Mouse (Mus musculus) retina, postnatal 7 days (tissue): ENCODE measurements around the gene Hecw2.

Experiments
- DNase-seq: peaks from one replicate; pipeline ENCODE4 v3.0.0-alpha.2; 2012; ENCODE audit warnings: low read depth, low spot score

Hecw2 gene

DNA sequence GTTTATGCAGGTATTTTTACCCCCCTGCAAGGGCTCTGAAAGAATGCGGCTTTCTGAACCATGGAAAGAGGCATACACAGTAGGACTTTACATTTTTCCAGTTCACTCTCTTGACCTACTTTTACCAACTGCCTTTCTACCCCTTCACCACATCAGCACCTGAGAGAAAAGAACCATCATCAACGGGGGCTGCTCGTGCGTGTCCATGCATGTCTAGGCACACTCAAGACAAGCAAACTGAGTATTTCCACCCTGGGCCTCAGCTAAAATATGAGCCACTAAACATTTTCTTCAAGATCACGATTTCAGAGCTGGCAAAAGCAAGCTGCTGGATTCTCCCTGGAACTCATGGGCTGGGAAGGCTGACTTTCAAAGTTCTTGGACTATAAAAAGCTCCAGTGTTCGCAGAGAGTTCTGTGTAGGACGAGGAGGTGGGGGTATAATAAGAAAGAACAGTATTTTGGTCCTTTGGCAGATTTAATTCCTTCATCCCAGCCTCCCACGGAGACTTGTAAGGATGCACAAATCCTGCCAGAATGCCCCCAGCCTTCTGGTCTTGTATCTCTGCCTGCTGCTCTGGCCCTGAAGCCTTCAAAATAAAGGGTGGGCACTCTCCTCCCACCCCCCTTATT lies 76.5 kb downstream of the Hecw2 start:
- no peak for DNase-seq

DNA sequence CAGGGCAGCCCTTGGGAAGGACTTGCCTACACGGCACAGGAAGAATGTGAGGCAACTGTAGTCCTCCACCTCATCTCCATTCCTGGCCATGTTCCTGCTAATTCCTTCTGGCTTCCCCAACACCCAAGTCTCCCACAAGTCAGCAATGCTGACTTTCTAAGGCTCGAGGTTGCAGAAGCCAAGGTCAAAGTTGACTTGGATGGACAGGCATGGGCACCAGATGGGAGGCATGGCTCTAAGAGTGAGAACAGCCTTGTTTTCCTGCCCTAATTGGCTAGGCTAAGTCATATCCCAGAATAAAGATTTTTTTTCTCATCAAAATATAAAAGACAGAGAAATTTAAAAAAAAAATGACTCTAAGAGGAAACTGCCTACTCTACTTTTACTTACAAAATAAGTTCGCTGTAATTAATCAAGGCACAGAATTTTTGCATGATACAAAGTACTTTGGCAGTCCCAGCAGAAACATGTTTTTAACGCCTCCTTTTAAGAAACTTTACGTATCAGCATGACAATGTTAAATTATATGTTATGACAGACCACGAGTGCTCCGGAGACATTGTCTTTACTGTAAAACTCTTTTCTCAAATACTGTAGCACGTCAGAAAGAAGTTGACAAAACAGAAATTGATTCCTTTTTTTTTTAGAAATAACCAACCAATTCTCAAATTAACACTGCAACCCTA lies 83.9 kb downstream of the Hecw2 start:
- DNase-seq, result no peak

DNA sequence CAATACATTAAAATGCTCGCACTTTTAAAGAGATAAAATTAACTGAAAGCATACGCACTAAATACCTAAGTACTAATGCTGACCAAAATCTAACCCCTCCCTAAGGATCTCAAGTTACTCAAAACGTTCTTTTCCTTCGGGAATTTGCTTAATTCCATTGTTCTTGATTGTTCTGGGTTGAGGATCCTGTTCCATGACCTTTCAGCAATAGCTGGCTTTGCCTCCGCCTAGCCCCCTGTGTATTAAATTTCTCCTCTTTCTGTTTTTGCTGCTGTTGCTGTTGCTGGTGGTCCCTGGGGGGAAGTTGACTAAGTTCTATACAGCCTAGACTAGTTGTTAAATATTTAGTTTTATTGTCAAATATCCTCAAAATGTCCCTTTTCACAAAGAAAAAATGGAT lies 85.7 kb downstream of the Hecw2 start:
- DNase-seq, result no peak

DNA sequence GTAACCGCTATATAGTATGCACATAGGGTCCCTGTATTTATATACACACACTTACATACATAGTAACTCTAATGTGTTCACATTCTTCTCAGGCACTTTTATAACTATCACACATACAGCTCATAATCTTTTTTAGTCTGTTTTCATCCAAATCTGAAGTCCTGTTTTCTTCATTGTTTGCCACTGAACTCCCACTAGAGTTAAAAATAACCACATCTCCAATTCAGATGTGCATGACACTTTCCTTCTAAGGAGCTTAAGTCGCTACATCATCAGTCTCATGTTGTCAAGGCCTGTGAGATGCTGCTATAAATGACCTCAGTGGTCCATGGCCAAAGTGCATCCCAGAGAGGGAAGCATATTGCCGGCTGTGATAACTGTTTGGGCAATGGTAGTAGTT lies 88.2 kb downstream of the Hecw2 start:
- DNase-seq, result no peak

DNA sequence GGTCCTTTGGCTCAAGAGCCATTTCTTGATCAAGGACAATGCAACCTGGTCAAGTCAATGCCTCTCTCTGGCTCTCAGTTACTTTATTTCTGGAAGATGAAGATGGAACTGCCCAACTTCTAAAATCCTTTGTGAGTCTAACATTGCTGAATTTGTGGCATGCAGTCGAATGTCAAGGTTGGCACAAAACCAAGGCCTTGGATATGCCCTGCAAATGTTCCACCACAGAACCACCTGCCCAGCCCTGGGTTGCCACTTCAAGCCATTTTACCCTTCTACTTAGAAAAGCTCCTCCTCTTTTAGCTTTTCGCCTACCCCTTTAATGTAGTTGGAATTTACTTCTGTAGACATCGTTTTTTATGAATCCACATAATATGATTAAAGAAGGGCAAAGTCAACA lies 115.3 kb downstream of the Hecw2 start:
- no peak for DNase-seq

DNA sequence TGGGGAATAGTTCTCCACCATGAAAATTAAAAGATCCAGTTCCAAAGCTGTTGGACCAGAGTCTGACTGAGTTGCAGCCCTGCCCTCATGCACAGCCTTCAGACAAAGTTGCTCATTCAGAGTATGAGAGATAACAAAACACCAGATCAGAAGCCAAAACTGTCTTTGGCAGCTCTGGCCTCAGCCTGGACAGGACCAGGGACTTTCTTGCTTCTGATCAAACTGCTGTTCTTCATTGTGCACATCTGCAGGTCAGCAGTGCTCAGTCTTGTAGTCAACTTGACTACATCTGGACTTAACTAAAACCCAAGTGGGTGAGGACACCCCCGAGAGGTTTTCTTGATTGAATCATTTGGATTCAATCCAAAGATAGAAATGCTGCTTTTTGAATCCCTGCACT lies 120.5 kb downstream of the Hecw2 start:
- DNase-seq, result no peak

DNA sequence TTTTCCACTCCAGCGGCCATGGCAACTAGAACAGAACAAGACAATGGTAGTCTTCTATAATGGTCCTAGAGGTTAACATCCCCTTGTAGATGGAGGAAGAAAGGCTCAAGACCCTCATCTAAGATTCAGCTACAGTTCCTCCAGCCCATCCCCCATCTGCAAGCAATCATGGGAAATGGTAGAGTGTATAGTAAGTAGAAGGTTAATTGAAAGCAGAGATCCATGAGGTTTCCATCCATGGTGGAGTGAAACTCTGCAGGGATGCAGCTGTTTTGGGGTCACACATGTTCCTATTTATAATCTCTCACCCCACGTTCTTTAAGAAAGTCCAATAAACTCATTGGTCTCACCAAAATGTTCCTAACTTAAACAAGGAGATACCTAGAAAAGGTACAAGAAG lies 124.8 kb downstream of the Hecw2 start:
- DNase-seq, result no peak

DNA sequence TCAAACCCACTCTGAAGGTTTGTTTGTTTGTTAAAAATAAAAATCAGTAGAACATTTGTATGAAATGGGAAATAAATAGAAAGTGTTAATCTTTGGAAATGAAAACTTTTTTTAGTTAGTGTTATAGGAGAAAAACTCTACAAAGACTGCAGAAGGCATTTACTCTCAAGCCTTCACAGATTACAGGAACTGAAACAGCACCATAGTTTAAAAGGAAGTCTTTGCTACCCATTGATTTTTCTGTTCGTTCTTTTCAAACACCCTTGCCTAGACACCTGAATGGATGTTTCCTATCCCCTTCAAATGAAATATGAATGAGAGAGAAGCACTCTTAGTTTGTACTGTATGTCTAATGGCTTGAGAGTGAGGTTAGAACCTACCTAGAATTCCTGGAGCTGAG lies 126.7 kb downstream of the Hecw2 start:
- DNase-seq, result no peak

DNA sequence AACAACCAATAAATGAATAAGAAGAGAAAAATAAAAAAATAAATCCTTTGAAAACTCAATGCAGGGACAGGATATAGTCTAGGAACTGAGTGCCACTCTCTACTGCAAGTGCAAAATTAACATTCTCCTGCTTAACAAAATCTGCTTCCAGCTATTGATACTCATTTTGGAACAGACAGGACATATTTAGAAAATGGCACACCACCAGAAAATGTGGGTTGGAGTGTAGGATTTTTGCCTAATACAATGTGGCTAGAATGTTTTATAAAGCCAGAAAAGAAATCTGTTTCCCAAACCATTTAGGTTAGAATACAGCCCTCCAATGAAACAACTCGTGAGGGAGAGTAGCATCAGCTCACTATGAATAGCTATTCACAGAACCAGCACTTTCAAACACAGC lies 129.5 kb downstream of the Hecw2 start:
- DNase-seq, result no peak

DNA sequence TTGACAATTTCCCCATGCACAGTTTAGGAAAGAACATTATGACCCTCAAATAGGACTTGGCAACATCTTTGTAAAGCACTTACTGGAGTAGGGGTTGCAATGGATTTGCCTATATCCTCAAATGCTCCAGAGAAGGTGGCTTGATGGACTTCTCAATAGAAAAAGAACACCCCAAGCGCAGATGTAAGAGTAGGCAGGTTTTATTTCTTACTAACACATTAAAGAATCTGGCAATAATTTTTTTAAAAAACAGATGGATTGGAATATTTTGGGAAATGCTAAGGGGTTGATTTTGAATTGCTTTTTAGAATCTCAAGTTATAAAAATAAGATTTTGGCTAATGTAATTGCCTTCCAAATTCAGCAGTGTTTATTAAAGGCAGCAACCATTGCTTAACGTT lies 133.9 kb downstream of the Hecw2 start:
- no peak for DNase-seq

DNA sequence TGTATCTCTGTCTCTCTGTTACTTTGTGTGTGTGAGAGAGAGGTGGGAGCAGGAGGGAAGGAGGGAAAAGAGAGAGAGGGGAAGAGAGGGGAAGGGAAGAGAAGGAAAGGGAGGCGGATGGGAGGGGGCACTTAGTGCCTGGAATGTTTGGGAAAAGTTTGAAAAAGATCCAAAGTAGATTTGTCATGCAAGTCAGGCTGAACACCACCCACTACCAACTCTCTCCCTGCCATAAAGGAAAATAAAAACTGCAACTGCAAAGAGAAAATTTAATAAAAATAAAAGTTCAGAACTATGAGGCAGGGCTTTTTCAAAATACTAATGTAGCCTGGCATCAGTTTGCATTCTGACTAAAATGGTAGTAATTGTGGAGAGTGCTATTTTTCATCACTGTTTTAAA lies 135.2 kb downstream of the Hecw2 start:
- no peak for DNase-seq

DNA sequence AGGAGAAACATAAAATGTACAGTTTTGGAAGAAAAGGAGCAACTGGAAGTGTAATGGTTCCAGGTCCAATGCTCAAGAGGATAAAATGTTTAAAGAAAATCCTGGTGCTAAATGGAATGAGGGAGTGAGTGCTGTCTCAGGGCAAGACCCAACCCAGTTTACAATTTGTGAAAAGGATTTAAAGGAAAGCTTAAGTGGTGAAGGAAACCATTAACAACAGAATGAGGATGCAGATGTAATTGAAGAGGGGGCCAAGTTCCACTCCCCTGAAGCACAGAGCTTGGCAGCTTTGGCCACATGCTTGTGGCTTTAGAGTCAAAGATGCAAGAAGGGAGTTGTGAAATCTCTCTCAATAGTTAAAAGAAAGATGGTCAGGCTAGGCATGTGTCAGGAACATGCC lies 142.2 kb downstream of the Hecw2 start:
- no peak for DNase-seq

DNA sequence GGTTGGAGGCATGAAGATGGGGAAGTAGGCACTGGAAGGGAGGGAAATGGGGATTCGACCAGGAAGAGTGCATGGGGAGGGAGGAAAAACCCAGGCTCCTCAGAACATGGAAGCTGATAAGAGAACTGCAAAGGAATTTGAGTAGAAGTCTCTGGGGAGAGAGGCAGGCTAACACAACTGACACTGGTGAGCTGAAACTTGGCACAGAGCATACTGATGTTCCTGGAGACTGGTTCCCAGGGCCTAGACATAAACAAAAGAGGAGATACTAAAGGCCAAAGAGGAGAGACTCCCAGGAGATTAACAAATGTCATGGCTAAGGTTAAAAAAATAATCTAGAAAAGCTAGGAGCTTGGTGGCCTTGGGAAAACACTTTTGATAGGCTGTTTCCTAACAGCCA lies 148.0 kb downstream of the Hecw2 start:
- DNase-seq, result no peak

DNA sequence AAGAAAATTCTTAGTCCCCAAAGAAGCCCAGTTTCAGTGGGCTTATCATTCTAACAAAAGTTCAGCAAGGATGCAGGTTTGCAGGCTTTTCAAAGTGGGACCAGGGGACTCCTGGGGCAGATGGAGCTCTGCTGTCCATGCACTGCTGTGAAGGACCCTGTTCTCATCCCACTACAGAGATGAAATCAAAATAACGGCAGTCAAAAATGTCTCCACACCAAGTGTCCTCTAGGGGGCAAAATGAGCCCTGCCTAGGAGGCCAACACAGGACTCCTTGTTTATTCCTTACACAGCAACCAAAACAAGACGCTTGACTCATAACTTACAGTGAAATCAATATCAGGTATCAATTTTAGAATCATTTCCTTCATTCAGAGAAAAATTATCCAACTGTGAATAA lies 155.9 kb downstream of the Hecw2 start:
- DNase-seq, result no peak

DNA sequence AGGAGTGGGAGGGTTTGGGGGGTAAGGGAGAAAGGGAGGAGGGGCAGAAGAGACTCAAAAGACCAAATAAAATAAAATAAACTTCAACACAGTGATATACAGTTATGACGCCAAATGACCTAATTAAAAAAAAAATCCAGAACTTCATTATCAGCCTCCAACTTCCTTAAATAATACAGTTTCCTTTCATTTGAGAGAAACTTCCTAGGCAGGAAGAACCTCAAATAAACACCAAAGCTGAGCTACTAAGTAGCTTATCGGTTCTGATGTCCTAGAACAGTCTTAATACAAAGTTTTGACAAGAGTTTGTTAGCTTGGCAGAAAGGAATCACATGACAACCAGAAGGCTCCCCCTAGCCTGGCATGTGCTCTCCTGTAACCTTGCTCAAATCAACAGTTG lies 177.3 kb downstream of the Hecw2 start:
- no peak for DNase-seq

DNA sequence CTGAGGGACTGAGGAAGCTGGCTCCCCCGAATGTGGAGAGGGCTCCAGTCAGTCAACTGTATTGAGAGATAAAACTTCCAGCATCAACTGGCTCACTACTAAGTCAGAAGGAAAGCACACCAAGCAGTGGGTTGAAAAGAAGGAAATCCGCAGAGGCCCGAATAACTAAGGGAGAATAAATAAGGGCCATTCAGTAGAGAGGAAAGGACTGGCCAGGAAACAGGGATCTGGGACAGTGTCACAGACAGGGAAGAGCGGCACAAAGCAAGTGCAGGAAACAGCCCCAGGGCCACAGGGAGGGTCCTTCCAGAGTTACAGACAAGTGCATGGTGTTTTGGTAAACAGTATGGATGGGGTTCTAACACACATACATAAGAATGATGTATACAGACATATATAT lies 179.2 kb downstream of the Hecw2 start:
- DNase-seq, result no peak

DNA sequence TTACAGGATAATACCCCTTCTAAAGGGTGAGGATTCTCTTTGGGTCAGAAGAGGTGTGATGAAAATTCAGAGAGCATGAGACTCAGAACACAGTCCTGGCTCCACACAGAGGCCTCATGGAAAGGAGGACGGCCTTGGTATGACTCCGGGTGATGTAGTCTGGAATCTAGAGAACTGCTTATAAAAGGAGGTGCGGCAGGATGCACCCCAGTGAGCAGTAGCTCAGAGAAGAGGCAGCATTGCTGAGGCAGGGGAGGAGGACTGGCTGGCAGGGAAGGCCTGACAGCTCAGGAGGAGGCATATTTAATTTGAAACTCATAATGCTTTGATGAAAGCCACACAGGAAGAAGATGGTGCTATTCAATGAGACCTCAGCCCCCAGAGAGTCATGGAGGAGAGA lies 182.6 kb downstream of the Hecw2 start:
- no peak for DNase-seq

DNA sequence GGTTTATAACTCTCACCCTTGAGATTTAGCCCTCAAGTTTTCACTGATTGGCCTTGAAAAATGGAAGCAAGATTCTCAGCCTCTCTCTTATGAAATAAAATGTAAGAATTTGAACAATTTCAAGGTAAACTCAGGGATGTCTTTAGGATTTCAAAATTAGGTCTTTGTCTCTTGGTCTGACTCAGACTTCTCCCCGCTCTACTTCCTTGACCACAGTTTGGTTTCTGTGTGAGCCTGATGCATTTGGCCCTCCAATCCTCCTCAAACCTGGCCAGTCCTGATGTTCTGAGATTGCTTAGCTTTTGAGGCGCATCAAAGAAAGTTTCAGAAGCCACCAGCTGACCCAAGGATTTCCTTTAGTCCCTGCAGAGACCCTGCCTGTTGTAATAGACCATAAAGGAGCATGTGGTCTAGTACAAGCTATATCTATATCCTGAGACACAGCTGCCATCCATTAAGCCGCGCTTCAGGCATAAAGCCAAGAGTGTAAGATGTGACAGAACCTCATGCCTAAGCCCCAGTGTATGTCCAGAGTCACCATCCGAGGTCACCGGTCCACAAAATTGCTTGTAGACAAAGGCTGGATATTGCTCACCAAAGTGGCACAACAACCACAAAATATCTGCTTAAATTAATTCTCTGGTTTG lies 185.4 kb downstream of the Hecw2 start:
- DNase-seq, result no peak

DNA sequence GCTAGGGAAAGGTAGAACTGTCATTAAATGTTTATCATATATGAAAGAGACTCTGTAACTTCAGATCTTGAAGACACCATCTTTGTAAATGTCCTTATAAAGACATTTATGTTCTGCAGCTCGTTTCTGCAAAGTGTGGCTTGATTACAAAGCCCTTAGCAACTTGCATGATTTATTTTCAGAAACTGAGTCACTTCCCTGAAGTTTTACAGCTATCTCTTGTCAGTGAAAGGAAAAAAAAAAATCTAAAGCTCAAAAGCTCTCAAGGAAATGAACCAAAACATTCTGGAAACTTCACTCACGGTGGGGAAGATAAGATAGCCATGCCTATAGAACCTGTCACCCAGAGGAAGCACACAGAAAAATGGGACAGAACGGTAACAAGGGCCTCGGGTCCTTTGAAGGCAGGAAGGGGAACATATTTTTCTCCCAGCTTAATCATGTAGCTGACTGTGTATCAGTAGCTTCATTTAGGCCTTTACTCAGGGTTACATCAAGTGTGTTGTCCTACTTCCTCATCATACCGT lies 189.0 kb downstream of the Hecw2 start:
- no peak for DNase-seq

DNA sequence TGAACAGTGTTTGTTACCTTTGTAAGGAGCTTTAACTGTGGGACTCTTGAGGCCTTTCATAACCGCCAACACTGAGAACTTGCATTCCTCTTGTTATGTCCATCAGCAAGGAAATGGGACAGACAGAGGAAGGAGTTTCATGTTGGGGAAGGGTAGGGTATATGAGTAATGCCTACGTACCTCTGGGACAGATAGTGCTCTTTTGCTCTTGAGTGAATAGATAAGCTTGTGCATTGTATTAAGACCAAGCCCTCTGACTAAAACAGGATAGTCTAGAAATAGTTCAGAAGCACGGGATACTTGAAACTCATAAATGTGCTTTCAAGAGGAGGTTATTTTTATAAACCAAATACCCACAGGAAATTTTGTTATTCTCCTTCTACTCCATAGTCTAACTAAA lies 191.7 kb downstream of the Hecw2 start:
- no peak for DNase-seq

DNA sequence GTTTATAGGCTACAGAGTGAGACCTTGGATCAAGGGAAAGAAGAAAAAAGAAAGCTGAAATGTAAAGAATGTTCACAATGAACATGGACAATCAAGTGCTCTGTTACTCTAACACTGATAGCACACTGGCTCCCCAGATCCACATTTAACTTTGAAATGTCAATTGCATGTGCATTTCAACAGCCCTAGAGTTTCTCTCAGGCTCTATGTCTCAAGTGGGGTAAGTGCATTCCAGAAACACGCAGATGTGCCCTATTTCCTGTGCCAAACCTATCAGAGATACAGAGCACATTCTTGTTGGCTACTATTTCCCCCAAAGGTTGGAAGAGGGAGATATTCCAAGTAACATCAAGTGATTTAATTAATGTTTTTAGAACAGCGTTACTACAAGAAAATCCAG lies 192.9 kb downstream of the Hecw2 start:
- no peak for DNase-seq

DNA sequence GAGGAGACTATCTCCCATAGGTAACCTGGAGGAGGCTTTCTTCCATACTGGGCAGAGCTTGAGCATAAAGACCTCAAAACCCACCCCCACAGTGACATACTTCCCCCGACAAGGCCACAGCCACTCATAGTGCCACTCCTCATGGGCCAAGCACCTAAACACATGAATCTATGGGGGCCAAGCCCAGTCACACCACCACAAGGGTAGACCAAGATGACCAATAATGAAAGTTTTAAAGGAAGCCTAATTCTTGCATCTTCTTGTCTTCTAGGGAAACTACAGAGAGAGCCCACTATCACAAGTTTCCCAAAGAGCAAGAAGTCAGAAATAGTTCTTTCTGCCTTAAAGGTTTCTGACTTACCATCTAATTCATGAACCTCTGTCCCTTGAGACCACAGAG lies 197.7 kb downstream of the Hecw2 start:
- DNase-seq, result no peak
